Mouse (Mus musculus): Measurements from ENCODE around the gene Asic1. TPM values are rescaled to one million over a fixed set of nuclear protein-coding genes. Genes with fewer than 3 reads are reported as not detected.

Gene Asic1
- 0.28 TPM in 1 of 2 replicates, not detected in the other for total RNA-seq (2023)

DNA sequence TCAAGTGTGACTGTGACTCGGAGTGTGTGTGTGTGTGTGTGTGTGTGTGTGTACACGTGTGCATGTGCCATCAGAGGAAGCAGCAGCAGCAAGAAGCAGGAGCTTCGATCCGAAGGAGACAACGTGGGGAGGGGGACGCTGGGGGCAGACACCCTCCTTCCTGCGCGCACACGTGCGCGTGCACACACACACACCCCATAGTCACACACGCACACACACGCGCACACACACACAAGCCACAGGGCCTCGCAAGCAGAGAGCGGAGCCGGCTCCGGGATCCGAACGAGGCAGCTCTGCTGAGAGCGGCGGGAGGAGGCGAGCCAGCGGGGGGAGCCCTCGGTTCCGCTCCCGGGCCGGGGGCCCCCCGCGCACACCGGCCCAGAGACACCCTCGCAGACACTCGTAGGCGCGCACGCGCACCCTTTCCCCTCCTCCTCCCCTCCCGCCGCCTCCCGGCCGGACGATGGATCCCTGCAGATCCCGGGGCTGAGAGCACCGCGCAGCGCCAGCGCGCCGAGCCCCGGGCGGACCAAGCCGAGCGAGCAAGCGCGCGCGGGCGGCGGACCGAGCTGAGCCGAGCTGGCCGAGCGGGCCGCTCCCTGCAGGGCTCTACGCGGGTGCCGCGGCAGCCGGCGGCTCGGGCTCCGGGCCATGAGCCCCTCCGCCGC is at the start of gene Asic1:
TSS of gene Asic1 (plus strand) at position 215 of the 668 bp plus-strand sequence.

DNA sequence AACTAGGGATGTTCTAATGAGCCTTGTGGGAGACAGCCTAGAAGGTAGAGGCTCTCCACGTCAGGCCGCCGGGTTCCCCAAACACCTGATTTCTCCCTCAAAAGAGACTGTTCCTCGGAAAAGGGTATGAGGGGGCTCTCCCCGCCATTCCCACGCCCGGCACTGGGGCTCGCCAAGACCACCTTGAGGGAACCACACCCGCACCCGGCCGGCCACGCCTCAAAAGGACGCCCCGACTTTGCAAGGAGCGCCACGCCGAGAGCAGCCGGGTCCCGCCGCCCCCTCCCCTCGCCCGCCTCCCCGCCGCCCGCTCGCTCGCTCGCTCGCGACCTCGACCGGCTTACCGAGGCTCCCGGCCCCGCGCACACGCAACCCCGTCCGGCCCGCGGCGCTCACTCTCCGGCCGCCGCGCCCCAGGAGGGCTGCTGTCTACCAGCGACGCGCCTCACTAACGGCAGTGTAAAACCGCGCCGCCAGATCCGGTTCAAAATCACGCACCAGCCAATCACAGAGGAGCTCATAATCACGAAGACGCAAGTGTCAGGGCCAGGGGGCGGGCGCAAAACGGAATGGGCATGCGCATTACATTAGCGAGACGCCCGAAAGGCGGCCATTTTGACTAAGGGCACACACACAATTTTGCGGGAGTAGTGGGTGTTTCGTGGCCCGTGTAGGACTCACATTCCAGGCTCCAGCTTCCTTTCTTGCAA is 18.9 kb upstream of the Asic1 start, which contains the start of gene Racgap1:
TSS of gene Racgap1 (minus strand) at position 494 of the 710 bp plus-strand sequence.

DNA sequence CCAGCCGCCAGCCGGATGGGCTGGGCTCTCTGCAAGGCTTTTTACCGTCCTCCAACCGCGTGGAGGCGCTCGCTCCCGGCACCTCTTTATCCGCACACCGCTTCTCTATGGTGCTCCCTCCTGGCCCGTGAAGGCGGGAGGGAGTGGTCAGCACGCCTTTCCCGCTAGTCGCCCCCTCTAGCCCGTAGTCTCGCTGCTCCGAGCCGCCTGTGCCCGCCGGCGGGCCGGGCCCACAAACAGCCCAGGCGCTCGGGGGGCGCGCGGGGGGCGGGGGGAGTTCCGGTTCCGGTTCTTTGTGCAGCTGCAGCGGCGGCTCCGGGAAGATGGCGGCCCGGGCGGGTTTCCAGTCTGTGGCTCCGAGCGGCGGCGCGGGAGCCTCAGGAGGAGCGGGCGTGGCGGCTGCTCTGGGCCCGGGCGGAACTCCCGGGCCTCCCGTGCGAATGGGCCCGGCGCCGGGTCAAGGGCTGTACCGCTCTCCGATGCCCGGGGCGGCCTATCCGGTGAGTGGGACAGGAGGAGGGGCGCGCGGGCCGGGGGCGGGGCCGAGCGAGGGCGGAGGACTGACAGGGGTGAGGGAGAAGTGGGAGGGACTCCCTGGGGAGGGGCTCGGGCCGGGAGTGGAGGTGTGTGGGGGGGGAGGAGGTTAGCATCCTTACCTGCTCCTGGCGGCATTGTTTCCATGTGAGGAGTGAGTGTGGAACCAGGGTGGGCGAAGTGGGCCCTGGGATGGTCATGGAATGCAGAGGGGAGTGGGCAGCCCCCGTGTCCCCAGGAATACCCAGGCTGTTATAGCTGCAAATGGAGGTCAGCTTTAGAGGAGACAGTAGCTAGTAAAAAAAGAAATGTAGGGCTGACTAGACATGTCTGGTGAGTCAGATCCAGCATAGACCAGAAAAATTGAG is 32.1 kb downstream of the Asic1 start, which contains the start of gene Smarcd1:
TSS of gene Smarcd1 (plus strand) at position 131 of the 902 bp plus-strand sequence.

DNA sequence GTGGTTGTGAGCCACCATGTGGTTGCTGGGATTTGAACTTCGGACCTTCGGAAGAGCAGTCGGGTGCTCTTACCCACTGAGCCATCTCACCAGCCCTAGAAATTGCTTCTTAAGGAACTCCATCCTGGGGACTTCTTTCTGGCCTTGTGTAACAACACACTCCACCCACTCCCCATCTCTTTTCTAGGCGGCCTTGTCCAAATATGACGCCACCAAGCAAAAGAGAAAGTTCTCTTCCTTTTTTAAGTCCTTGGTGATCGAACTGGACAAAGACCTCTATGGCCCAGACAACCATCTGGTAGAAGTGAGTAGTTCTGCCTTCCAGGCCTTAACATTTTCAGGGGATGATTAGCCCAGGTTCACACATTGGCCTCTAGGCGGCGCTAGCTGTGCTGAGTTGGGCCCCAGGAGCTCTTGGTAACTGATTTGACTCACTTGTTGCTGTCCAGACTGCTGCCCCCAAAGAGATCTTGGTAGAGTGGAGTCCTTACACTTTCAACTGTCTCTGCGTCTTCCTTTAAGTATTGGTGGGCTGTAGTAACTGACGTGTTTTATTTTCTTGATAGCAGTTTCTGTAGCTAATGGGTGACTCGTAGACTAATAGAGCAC is 35.4 kb downstream of the Asic1 start, which contains the start of gene Gm17349:
TSS of gene Gm17349 (minus strand) at position 51 of the 609 bp plus-strand sequence.

DNA sequence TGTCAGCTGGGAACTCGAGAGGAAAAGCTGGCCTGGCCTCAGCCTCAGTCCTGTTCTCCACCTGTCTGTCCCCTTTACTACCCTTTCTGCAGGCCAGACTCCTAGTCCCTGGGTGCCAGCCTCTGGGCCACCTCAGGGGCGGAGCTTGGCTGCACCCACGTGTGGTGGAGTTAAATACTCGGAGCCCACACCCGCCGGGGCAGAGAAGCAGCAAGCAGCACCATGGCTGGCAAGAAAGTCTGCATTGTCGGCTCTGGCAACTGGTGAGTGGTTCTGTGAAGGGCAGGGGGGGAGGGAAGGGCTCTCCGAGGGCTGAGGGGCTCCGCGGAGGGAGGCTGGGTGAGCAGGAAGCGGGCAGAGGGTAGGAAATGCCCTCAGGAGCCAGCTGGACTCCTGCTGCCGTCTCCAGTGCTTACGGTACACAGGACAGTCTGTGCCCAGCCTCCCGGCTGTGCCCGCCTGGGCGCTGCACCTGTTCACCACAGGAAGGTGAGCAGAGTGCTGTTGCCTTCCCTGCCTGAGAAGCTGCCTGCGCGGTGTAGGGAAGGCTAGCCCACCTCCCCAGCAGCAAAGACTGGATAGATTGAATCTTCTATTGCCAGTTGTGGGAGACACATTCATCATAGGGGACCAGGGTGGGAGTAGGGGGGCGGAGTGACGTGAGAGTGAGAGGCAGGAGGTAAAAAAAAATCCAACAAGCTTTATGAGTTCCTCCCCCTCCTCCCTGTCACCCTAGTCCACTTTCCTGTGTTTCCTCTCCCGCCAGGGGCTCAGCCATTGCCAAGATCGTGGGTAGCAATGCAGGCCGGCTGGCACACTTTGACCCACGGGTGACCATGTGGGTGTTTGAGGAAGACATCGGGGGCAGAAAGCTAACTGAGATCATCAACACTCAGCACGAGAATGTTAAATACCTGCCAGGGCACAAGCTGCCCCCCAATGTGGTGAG is 47.5 kb downstream of the Asic1 start, which contains the start of gene Gpd1:
TSS of gene Gpd1 (plus strand) at position 130 of the 949 bp plus-strand sequence.

DNA sequence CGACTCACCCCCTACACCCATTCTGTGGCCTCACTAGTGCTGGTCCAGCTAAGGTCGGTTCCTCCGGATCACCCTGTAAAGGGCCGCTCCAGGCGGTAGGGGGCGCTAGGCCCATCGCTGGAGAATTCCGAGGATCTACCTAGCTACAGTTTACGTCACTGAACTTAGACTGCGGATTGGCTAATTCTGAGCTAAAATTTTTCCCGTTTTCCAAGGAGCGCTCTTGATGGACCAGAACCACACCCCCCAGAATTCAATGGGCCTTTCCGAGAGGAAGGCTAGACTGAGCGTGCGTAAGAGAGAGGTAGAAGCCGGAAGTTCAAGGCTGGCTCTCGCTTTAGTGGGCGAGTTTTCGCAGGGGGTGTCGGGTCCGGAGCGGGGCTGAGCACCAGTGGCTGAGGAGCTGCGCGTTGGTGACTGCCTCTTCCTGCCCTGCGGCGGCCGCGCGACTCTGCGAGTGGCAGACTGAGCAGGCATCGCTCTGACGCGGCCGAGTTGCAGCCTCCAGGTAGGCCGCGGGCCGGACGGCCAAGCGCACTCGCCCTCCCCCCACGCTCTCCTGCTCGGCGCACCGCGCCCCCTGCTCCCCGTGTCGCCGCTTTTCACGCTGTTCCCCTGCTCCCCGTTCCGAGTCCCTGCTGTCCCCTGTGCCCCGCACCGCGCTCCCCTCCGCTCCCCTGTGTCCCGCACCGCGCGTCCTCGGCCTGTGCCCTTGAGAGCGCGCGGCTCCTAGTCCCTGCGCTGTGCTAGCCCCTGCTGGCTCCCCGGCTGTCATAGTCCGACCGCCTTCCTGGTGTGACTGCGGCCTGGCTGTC is 55.4 kb downstream of the Asic1 start, which contains the start of gene Cox14:
TSS of gene Cox14 (plus strand) at position 278 of the 815 bp plus-strand sequence.

Other genes starting within 250 kb of the Asic1 start
- 1.0 and 3.3 TPM in 2 replicates for gene Nckap5l, start 212.6 kb upstream of the Asic1 start, total RNA-seq (2023)
- 4.1 and 4.9 TPM in 2 replicates for gene Bcdin3d, start 195.6 kb upstream of the Asic1 start, total RNA-seq (2023)
- gene Faim2, start 142.2 kb upstream of the Asic1 start, total RNA-seq (2023), result 0.60 and 0.79 TPM in 2 replicates
- not detected in 2 replicates for gene Aqp2, start 91.3 kb upstream of the Asic1 start, total RNA-seq (2023)
- gene Aqp5, start 79.6 kb upstream of the Asic1 start, total RNA-seq (2023), result not detected in 2 replicates
- gene Aqp6, start 69.0 kb upstream of the Asic1 start, total RNA-seq (2023), result not detected in 2 replicates
- 68.7 and 70.9 TPM in 2 replicates for gene Racgap1, start 18.7 kb upstream of the Asic1 start, total RNA-seq (2023)
- gene Smarcd1, start 31.8 kb downstream of the Asic1 start, total RNA-seq (2023), result 18.8 and 19.3 TPM in 2 replicates
- 2.2 and 3.7 TPM in 2 replicates for gene Gm17349, start 35.1 kb downstream of the Asic1 start, total RNA-seq (2023)
- 0.18 and 0.22 TPM in 2 replicates for gene Gpd1, start 47.1 kb downstream of the Asic1 start, total RNA-seq (2023)
- gene Cox14, start 55.2 kb downstream of the Asic1 start, total RNA-seq (2023), result 35.1 and 44.7 TPM in 2 replicates
- gene Cers5, start 102.5 kb downstream of the Asic1 start, total RNA-seq (2023), result 25.3 and 30.6 TPM in 2 replicates
- 11.1 and 13.3 TPM in 2 replicates for gene Lima1, start 205.1 kb downstream of the Asic1 start, total RNA-seq (2023)

Measured in neutrophil, adult 65 days (primary cell).